Mouse (Mus musculus): ENCODE data around the gene Nr2c2. TPM values are rescaled to one million over a fixed set of nuclear protein-coding genes. Genes with fewer than 3 reads are reported as not detected.
A peak's percentile ranks its signal among the peaks of the same experiment; 100 is the strongest.

The Nr2c2 gene
- total and polyA plus RNA-seq, 3 experiments: 12.2 to 14.3 (median 12.4) TPM

- TF ChIP-seq MAFK (IDR thresholded peaks at IDR 0.05; ENCODE audit: insufficient replicate concordance, low read length) (no peak), POLR2A (IDR thresholded peaks at IDR 0.05; ENCODE audit: low read depth, low read length) (peak; percentile 40; the same call in 1 of the 2 replicates), E2F4 (IDR thresholded peaks at IDR 0.05; ENCODE audit: insufficient replicate concordance, low read depth, low read length) (no peak), USF2 (conservative IDR thresholded peaks at IDR 0.05; ENCODE audit: low read depth, low read length) (no peak), JUND (conservative IDR thresholded peaks at IDR 0.05; ENCODE audit: low read depth, low read length) (no peak), GABPA (IDR thresholded peaks at IDR 0.05; ENCODE audit: insufficient replicate concordance, low read depth, low read length) (no peak), TCF12 (IDR thresholded peaks at IDR 0.05; ENCODE audit: low read depth, low read length) (peak; percentile 51), POLR2AphosphoS2 (IDR thresholded peaks at IDR 0.05; ENCODE audit: low read depth, low read length) (0 out of 2 replicates have a peak, but pooled peaks have one; percentile 26), MYC (IDR thresholded peaks at IDR 0.05; ENCODE audit: low read depth, low read length) (no peak), ZNF384 (IDR thresholded peaks at IDR 0.05; ENCODE audit: low read depth, low read length) (no peak)
Measured at GRCm38 (mm10) chr6:92091767-92092489, 738 bp downstream of the Nr2c2 start (continued).

- H3K36me3 ChIP-seq (replicated peaks in 1 of 2; ENCODE audit: control insufficient read depth in 1 of 2, insufficient read depth in 1 of 2, low read length in 1 of 2): peaks cover 0 to 5% of the 10 kb centered on the region in 2 experiments
- H3K27me3 ChIP-seq (replicated peaks): no peaks in the 10 kb centered on the region
- H3K4me3 ChIP-seq (replicated peaks in 1 of 3; ENCODE audit: low read depth in 2 of 3, low read length in 2 of 3, poor library complexity in 1 of 3): peak overlapping the region; percentile 65 to 87 (median 73)
- H3K9me3 ChIP-seq (replicated peaks; ENCODE audit: low read length): no peaks in the 10 kb centered on the region
- H3K4me1 ChIP-seq (ENCODE audit: control insufficient read depth in 1 of 2, insufficient read depth in 2 of 2): peaks cover 0 to 45% of the 10 kb centered on the region in 2 experiments; a peak in 2 of 4 replicates
- peak overlapping the region; percentile 87 for H3K4me2 ChIP-seq (ENCODE audit: insufficient read depth, low read depth, poor library complexity, severe bottlenecking)
- TF ChIP-seq CHD2 (IDR thresholded peaks at IDR 0.05; ENCODE audit: low read length) (no peak), MYC (IDR thresholded peaks at IDR 0.05; ENCODE audit: low read depth, low read length) (no peak), MAZ (IDR thresholded peaks at IDR 0.05; ENCODE audit: low read depth, low read length) (no peak), POLR2A (IDR thresholded peaks at IDR 0.05; ENCODE audit: low read depth, low read length) (no peak), TBP (conservative IDR thresholded peaks at IDR 0.05; ENCODE audit: low read depth, low read length) (no peak), IRF4 (IDR thresholded peaks at IDR 0.05; ENCODE audit: low read depth, low read length) (no peak), ZKSCAN1 (IDR thresholded peaks at IDR 0.05; ENCODE audit: borderline replicate concordance, low read depth, low read length) (no peak), ELF1 (IDR thresholded peaks at IDR 0.05; ENCODE audit: low read depth, low read length) (no peak), MAX (IDR thresholded peaks at IDR 0.05; ENCODE audit: low read length) (no peak), CHD1 (IDR thresholded peaks at IDR 0.05; ENCODE audit: low read depth, low read length) (no peak), EP300 (IDR thresholded peaks at IDR 0.05; ENCODE audit: low read length) (no peak), SMC3 (IDR thresholded peaks at IDR 0.05; ENCODE audit: low read depth, low read length) (no peak), ZMIZ1 (IDR thresholded peaks at IDR 0.05; ENCODE audit: low read depth, low read length) (no peak), RCOR1 (conservative IDR thresholded peaks at IDR 0.05; ENCODE audit: low read depth, low read length) (no peak), ZC3H11A (IDR thresholded peaks at IDR 0.05; ENCODE audit: low read depth, low read length) (no peak), USF1 (IDR thresholded peaks at IDR 0.05; ENCODE audit: low read depth, low read length) (no peak), PAX5 (IDR thresholded peaks at IDR 0.05; ENCODE audit: low read length) (no peak)
- no peak for DNase-seq (ENCODE audit: extremely low read depth)
- peak overlapping the region; percentile 59 for H3K9ac ChIP-seq (ENCODE audit: insufficient read depth, low read depth)
- dilution Hi-C loops (cut with MboI; ENCODE audit: extremely low pct_ligation_motif_present, extremely low pct_unique_long_range_greater_than_20kb, low sequenced_read_pairs): no loop called here
- H3K27ac ChIP-seq (ENCODE audit: insufficient read depth, low read depth): no peak overlapping the region
- in situ Hi-C loops (cut with MboI; ENCODE audit: low pct_ligation_motif_present, low pct_unique_long_range_greater_than_20kb, low sequenced_read_pairs): no loop called here
- peaks cover 42% of the 10 kb centered on the region for H3K79me2 ChIP-seq (replicated peaks; ENCODE audit: control insufficient read depth, extremely low read depth, insufficient read depth, poor library complexity, severe bottlenecking)
Measured at GRCm38 (mm10) chr6:92092737-92093136, 1.5 kb downstream of the Nr2c2 start.
